Mouse (Mus musculus): ENCODE results near the gene Zp1.
A peak's percentile ranks its signal among the peaks of the same experiment; 100 is the strongest.

Zp1 gene

GRCm38 (mm10) chr19:10920532-10920931, at the start of gene Zp1:
TSS of gene Zp1 (minus strand) at chr19:10920632.
- DNase-seq: no peak

GRCm38 (mm10) chr19:10968578-10968977, 48.1 kb upstream of the Zp1 start:
- no peak for DNase-seq

- no peak for DNase-seq
Observed at GRCm38 (mm10) chr19:10965721-10966120, 45.3 kb upstream of the Zp1 start.

GRCm38 (mm10) chr19:10959978-10960346, 39.5 kb upstream of the Zp1 start:
- DNase-seq: no peak

- peak; percentile 40 to 44 for DNase-seq
Observed at GRCm38 (mm10) chr19:10959085-10959977, 38.9 kb upstream of the Zp1 start.

GRCm38 (mm10) chr19:10952021-10952939, 31.8 kb upstream of the Zp1 start:
- DNase-seq: peak; percentile 76 to 80

- no peak for DNase-seq
Observed at GRCm38 (mm10) chr19:10949558-10949957, 29.1 kb upstream of the Zp1 start.

- DNase-seq: peak; percentile 98 to 99
Observed at GRCm38 (mm10) chr19:10949112-10949511, 28.7 kb upstream of the Zp1 start, which contains the start of gene Ccdc86. TSS of gene Ccdc86 (minus strand) at chr19:10949266.

- peak; percentile 21 to 29 for DNase-seq
Observed at GRCm38 (mm10) chr19:10948416-10948815, 28.0 kb upstream of the Zp1 start.

- DNase-seq: no peak
Observed at GRCm38 (mm10) chr19:10947219-10947618, 26.8 kb upstream of the Zp1 start.

- DNase-seq: no peak
Observed at GRCm38 (mm10) chr19:10946506-10946905, 26.1 kb upstream of the Zp1 start.

- DNase-seq: no peak
Observed at GRCm38 (mm10) chr19:10943955-10944354, 23.5 kb upstream of the Zp1 start.

GRCm38 (mm10) chr19:10940801-10941457, 20.5 kb upstream of the Zp1 start:
- DNase-seq: peak; percentile 43 to 56

- DNase-seq: peak; percentile 85 to 89
Observed at GRCm38 (mm10) chr19:10940097-10940800, 19.8 kb upstream of the Zp1 start.

GRCm38 (mm10) chr19:10938771-10939170, 18.3 kb upstream of the Zp1 start:
- DNase-seq: no peak

- DNase-seq: no peak
Observed at GRCm38 (mm10) chr19:10937110-10937563, 16.7 kb upstream of the Zp1 start, which contains the start of gene Ptgdr2. TSS of gene Ptgdr2 (plus strand) at chr19:10937160.

- DNase-seq: no peak
Observed at GRCm38 (mm10) chr19:10936077-10936476, 15.6 kb upstream of the Zp1 start.

GRCm38 (mm10) chr19:10935029-10935428, 14.6 kb upstream of the Zp1 start:
- DNase-seq: no peak

GRCm38 (mm10) chr19:10930641-10931040, 10.2 kb upstream of the Zp1 start:
- no peak for DNase-seq

GRCm38 (mm10) chr19:10926666-10927065, 6.2 kb upstream of the Zp1 start:
- DNase-seq: no peak

- DNase-seq: peak in 1 of 2 experiments; percentile 57
Observed at GRCm38 (mm10) chr19:10926123-10926621, 5.7 kb upstream of the Zp1 start.

- DNase-seq: no peak
Observed at GRCm38 (mm10) chr19:10924220-10924619, 3.8 kb upstream of the Zp1 start.

Data from kidney, postnatal 4 days (tissue).